Mouse (Mus musculus) lung, postnatal 0 days (tissue): ENCODE measurements around the gene Asdurf.

Source experiments
- CTCF ChIP-seq: IDR thresholded peaks from 2 replicates; pipeline ENCODE4 v1.5.1; 2016; ENCODE audit warnings: antibody characterized with exemption, mild to moderate bottlenecking
- EP300 ChIP-seq: IDR thresholded peaks from 2 replicates; pipeline ENCODE4 v1.6.1; 2016; ENCODE audit warnings: antibody characterized with exemption, mild to moderate bottlenecking, control low read depth

DNA sequence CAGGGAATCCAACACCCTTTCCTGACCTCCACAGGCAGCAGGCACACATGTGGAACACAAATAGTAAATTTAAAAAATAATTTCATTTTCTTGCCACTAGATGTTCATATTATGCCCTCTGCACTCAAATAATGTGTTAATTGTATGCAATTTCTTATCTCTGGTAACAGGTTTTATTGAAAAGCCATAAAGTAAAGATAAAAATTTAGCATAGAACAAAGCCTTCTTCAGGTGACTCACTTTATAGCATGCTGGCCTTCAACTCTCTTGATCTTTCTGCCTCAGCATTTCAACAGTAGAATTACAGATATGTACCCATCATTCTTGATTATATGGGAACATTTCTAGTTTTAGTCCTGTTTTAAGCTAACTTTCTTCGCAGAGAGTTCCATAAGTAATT is 28.1 kb downstream of the Asdurf start:
- TF ChIP-seq CTCF (no peak), EP300 (no peak)
